Mouse (Mus musculus) fat pad, adult 2 months (tissue): ENCODE data around the gene Hoxd11.

Source experiments
- DNase-seq: peaks from one replicate; pipeline ENCODE4 v3.0.0-alpha.2; 2011; ENCODE audit warnings: low read depth, low spot score; ENCODE audit errors: extremely low read depth

Gene Hoxd11

GRCm38 (mm10) chr2:74707599-74707998 is 28.2 kb downstream of the Hoxd11 start:
- DNase-seq = no peak

GRCm38 (mm10) chr2:74708676-74709075 is 29.3 kb downstream of the Hoxd11 start:
- no peak for DNase-seq

- no peak for DNase-seq
Measured at GRCm38 (mm10) chr2:74709465-74710419, 30.4 kb downstream of the Hoxd11 start.

GRCm38 (mm10) chr2:74710929-74711543 is 31.7 kb downstream of the Hoxd11 start:
- DNase-seq = no peak

GRCm38 (mm10) chr2:74711721-74712621 is 32.6 kb downstream of the Hoxd11 start, which contains the start of the genes Hoxd3 and Hoxd4:
Hoxd3 (plus strand) TSS chr2:74711927.
Hoxd4 (plus strand) TSS chr2:74711929.
- no peak for DNase-seq

- DNase-seq = no peak
Measured at GRCm38 (mm10) chr2:74713239-74714150, 34.1 kb downstream of the Hoxd11 start.

GRCm38 (mm10) chr2:74714156-74714789 is 34.9 kb downstream of the Hoxd11 start:
- DNase-seq = no peak

- no peak for DNase-seq
Measured at GRCm38 (mm10) chr2:74714881-74715280, 35.5 kb downstream of the Hoxd11 start.

GRCm38 (mm10) chr2:74715504-74716241 is 36.3 kb downstream of the Hoxd11 start:
- DNase-seq = no peak

- DNase-seq = no peak
Measured at GRCm38 (mm10) chr2:74720384-74720783, 41.0 kb downstream of the Hoxd11 start.

GRCm38 (mm10) chr2:74720955-74721491 is 41.7 kb downstream of the Hoxd11 start:
- DNase-seq = no peak

GRCm38 (mm10) chr2:74721882-74722281 is 42.5 kb downstream of the Hoxd11 start:
- no peak for DNase-seq

- no peak for DNase-seq
Measured at GRCm38 (mm10) chr2:74722949-74723348, 43.6 kb downstream of the Hoxd11 start.

- no peak for DNase-seq
Measured at GRCm38 (mm10) chr2:74724244-74725015, 45.1 kb downstream of the Hoxd11 start.

GRCm38 (mm10) chr2:74725171-74725570 is 45.8 kb downstream of the Hoxd11 start:
- no peak for DNase-seq

- no peak for DNase-seq
Measured at GRCm38 (mm10) chr2:74726551-74726950, 47.2 kb downstream of the Hoxd11 start, which contains the start of gene Gm28230. Gm28230 (plus strand) TSS chr2:74726728.

- no peak for DNase-seq
Measured at GRCm38 (mm10) chr2:74726973-74727639, 47.7 kb downstream of the Hoxd11 start.
